Mouse (Mus musculus) cerebellum, postnatal 25 days (tissue): Measurements from ENCODE around the gene Rasal3.

Experiments
- DNase-seq, 2 experiments: peaks; one replicate each; pipeline ENCODE4 v3.0.0; 2021; ENCODE audit warnings: mixed read lengths in 2 of 2

The Rasal3 gene

DNA sequence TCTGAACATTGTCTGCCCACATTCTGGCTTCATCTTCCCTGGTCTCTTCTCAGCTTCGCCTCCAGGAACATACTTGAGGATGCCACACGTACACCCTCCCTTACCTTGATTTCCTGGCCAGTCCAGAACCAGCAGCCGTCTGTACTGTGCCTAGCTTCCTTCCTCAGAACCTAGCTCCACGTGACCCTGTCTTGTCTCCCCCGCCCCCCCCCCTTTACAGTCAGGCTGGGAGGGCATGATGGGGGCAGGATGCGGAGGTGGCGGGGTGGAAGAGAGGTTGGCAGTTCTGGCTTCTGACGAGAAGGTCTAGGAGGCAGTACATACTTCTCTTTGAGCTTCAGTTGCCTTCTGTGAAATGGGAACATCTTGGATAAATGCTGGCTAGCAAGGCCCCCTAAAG is at the start of gene Rasal3:
Gene Rasal3, minus strand, starts transcription at position 167 of the 400 bp plus-strand sequence.
- no peak for DNase-seq

DNA sequence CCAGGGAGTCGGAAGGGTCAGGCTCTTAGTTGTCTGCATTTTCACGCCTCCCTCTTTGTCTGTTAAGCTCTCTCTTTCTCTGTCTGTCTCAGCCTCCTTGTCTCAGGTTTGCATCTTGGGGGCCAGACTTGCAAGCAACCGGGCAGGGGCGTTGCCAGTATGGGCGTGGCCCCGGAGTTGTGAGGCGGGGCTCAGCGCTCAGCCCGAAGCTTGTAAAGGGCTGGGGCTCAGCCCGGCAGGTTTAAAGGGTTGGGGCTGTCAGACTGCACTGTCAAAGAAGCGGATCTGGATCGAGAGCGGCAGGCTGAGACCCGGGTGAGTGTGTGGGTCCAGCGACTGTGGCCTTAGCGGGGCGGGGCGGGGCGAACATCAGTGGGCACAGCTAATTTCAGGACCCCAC is 49.1 kb upstream of the Rasal3 start, which contains the start of gene Cyp4f39:
Gene Cyp4f39, plus strand, starts transcription at position 242 of the 400 bp plus-strand sequence.
- peak in 1 of 2 experiments; percentile 11 for DNase-seq

DNA sequence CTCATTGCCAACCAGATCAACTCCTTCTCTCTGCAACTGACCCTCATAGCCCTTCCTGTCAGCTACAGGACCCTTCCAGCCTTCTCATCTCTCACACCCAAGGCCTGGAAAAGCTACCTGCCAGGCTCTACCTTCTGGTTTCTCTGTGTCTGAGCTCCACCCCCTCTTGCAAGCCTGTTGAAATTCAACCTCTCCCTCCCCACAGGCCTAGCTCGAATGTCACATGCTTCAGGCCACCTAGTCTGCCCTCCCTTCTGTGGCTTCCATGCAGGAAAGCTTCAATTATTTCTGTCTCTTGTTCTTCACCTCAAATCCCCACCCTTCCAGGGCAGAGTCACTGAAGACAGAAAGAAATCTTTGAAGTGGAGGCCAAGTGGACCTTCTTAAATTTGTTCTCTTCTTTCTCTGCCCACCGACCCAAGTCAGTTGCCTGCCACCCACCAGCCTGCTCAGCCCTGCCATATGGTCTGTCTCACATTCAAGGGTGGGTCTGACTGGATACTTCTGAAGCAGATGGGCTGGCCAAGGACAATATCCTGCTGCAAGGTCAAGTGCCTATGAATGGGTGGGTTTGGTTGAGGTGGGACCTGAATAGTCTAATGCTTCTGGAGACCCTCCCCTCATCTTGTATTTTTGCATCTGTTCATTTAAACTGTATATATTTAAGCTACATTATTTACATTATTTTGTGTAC is 47.6 kb upstream of the Rasal3 start:
- no peak for DNase-seq

DNA sequence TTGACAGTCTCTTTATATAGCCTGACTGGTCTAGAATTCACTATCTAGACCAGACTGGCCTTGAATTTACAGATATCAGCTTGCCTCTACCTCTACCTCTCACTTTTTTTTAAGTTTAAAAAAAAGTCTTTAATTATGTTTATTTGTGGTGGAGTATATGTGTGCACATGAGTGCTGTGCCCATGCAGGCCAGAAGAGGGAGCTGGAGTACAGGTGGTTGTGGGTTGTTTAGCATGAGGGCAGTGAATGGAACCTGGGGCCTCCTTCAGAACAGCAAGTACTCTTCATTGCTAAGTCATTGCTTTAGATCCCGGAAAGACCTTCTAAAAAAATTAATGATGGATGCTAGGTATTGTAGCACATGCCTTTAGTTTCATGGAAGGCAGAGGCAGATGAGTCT is 45.7 kb upstream of the Rasal3 start:
- no peak for DNase-seq

DNA sequence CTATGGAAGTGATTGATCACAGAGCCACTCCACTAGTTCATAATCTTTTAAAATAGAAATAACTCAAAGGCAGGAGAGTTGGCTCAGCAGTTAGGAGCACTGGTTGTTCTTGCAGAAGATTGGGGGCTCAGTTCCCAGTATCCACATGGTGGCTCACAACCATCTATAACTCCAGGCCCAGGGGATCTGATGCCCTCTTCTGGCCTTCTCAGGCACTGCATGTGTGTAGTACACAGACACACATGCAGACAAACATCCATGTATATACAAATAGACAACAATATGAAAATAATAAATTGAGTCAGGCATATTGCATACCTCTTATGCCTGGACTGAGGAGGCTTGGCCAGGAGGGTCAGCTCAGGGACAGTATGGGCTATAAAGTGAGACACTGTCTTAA is 43.8 kb upstream of the Rasal3 start:
- DNase-seq = no peak

DNA sequence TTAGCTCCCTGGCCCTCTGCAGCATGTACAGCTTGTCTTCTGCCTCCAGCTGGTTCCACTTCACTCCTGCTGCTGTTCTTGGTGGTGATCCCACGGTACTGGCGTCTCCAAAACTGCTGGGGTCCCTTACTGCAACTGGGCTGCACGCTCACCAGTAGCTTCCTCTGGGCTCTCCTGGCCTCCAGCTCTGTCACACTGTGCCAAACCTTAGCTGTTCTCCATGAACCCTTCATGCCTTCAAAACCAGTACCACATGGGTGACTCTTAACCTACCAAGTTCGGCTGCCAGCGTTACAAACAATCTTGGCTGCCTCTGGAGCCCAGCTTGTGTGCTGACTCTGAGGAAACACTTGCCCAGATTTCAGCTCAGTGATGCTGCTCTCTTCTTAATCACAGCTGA is 41.6 kb upstream of the Rasal3 start:
- no peak for DNase-seq

DNA sequence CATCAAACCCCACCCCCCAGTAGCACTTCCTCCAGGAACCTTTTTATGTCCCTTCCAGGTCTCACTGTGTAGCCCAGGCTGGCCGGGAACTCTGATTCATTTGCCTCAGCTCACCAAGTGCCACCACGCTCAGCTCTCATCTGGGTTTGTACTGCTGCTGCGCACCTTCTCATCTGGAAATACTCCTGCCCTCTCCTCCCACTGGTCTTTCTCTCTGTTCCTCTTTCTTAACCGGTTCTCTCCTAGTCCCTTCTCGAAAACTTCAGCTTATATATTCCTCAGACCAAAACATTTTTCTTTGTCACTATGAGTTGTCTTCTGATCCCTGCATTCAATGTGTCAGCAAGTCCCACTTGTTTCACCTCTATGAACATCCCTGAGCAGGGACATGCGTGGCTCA is 39.9 kb upstream of the Rasal3 start:
- no peak for DNase-seq

DNA sequence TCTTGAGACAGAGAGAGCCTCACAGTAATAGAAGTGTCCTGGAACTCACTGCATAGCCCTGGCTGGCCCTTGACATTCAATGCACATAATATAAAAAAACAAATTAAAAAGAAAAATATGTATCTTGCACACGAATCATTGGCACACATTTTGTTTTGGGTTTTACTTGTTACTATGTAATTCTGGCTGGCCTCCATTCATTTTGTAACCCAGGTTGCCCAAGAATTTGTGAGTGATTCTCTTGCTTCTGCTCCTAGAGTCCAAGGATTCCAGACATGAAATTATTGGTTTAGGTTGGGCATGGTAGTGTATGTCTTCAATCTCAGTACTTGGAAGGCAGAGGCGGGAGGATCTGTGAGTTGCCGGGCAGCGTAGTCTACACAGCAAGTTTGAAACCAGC is 33.7 kb upstream of the Rasal3 start:
- DNase-seq = no peak

DNA sequence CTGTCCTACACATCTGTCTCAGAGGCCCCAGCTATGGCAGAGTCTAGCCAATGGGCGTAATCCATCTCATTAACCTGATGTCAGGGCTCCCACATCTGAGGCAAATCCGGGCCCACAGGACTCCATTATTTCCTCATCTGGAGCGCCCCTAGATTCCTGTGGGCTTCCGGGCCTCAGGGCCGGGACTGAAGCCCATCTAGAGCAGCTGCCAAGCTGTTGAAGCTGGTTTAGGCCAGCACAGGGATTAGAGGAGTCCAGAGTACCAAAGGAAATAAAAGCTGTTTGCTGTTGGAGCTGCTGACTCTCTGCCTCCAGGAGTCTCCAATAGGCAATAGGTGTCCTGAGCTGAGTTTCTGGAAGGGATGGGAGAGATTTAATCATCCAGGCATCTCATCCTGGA is 31.8 kb upstream of the Rasal3 start:
- DNase-seq = no peak

DNA sequence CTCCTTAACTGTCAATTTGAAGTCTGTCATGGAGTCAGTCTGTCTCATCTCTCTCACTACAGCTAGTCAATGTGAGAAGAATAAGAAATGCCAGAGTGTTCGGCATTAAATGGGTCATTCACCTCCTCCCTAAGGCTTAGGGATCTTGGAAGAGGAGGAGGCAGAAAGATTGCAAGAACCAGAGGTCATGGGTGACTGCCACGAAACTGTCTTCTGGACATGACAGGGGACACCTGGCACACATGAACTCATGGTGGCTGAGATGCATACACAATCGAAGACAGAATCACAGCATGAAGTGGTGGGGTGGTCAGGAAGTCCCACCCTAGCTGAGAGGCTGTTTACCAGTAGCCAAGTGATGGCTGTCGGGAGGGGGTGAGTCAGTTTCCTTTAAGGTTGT is 30.9 kb upstream of the Rasal3 start:
- DNase-seq = no peak

DNA sequence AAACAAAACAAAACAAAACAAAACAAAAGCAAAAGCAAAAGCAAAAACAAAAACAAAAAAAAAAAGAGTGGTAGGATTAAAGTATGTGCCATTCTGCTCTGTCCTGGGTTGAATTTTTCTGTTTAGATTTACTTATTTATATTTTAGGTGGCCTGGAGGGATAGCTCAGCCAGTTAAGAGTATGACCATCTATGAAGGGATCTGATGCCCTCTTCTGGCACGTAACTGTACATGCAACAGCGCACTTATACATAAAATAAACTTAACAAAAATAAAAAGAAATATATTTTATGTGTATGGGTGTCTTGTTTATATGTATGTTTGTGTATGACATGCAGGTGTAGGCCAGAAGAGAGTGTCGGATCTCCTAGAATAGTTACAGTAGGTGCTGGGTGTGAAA is 28.6 kb upstream of the Rasal3 start:
- peak in 1 of 2 experiments; percentile 11 for DNase-seq

DNA sequence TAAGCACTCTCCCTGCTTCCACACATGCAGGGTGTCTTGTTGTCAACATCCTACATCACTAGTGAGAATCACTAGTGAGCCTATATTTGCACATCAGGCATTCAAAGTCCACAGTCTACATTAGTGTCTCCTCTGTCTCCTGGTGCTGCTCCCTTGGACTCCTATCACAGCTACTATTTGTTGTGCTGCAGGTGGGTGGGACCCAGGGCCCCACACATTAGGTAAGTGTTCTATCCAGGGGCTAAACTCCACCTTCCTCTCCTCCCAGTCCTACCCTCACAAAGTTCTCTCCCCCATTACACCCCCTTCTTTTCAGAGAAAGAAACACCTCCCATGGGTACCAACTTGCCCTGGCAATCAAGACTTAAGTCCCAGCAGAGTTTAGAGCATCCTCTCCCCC is 23.2 kb upstream of the Rasal3 start:
- DNase-seq = no peak

DNA sequence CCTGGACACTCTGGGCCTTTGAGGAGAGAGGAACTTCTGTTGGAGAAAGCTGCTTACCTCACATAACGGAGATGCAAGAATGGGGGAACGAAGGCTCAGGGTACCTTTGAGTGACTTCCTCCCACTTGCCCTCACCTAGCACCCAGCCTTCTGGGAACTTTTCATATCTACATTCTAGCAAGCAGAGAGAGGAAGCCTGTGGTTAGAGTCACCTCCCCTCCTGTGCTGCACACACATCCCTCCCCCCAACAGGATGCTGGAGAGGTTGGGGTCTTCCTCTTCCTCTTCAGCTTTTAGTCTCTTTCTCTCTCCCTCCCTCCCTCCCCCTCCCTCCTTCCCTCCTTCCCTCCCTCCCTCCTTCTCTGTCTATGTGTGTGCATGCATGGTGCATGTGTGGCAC is 20.7 kb upstream of the Rasal3 start, which contains the start of gene Pglyrp2:
Gene Pglyrp2, minus strand, starts transcription at position 134 of the 400 bp plus-strand sequence.
- no peak for DNase-seq

DNA sequence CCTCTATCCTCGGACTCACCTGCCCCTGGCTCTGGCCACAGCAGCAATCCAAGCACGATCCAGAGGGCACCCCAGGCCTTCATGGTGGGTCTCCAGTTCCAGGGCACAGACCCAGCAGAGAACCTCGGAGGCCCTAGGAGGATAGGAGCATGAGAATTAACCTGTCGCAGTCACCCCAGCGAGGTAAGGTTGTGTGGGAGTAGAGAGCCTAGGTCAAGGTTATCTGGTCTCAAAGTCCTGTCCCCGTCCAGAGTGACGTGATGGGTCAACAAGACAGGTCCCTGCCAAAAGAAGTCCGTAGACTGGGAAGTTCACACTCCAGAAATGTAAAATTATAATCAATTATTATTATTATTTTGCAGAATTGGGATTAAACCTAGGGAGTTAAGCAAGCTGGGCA is 17.4 kb upstream of the Rasal3 start:
- DNase-seq = no peak

DNA sequence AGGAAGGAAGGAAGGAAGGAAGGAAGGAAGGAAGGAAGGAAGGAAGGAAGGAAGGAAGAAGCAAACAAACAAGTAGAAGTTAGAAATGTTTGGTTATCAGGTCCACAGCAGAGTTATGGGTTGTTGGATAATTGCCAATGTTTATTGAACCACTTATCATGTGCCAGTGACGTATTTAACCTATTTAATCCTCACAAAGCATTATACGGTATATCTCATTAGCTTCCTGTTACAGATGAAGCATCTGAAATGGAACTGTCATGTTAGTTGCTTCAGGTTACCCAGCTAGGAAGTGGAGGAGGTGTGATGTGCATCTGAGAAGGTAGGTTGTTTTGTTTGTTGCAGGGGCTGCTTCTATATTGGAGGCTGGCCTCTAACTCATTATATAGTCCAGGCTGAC is 16.6 kb upstream of the Rasal3 start:
- no peak for DNase-seq

DNA sequence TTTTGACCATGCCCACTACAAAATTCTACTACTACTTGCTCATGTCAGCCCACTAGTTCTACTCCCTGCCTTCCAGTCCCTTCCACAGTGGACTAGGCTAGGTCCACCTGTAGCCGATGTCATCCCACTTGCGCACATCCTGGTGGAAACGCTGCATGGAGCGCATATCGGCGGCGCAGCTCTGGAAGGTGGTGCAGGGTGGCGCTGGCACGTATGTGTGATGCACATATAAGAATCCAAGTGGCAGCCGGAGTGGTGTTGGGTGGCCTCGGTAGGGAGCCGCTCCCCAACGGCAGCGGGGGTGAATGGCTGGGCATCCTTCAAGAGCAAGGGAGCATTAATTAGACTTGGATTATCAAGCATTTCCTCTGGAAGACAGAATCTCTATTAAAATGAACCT is 13.4 kb upstream of the Rasal3 start:
- no peak for DNase-seq

DNA sequence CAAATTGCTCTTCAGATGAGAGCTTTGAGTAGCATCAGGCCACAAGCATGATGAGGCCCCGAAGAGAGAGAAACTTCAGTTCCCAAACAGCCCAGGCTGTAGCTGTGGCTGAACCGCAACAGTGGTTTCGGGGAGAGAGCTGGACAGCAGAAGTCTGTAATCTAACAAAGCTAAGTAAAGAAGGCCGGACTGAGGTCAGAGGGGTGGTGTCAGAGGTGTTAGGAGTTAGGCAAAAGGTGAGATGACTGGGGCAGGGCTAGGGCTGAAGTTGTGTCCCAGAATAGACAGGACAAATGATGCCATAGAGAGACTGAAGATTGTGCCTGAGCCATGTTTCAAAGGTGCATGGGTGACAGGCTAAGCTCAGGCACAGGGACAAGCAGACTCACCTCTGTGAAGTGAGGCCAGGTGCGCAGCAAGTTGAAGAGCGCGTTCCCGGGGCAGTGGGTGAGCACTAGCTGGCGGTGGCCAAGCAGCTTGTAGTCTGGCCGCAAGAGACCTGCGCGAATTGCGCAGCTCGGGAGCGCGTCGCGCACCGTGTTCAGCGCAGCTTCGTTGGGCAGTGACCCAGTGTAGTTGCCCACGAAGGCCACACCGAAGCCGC is 12.1 kb upstream of the Rasal3 start:
- no peak for DNase-seq

DNA sequence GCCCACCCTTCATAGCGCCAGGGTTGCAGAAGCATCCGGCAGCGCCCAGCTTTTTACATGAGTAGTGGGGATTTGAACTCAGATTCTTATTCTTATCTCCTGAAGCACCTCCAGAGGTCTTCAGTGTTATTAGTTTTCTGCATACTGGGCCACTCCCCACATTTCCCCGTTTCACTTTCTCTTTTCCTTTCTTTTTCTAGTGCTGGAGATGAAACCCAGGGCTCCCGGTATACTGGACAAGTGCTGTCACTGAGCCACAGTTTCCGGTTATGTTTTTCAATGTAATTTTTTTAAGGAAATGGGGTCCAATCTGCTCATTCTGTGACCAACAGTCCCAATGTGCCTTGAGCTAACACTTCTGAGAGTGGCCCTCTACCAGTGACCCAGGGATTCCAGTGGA is 8.5 kb upstream of the Rasal3 start:
- DNase-seq = no peak

DNA sequence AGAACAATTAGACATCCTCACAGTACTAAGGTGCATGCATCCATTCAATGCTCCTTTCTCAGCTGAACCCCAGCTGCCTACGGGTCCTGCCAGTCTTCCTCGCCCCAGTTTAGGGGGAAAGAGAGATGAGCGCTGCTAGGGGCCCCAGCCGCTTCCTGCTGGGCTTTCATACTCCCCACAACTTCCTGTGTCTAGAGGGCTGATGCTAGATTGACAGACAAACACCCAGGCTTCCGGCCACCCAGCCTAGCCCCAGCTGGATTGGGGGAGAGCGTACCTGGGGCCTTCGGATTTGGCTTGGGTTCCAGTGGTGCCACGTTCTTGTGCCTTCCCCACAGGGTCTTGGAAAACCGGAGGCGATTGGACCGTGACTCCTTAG is 615 bp downstream of the Rasal3 start:
- no peak for DNase-seq

DNA sequence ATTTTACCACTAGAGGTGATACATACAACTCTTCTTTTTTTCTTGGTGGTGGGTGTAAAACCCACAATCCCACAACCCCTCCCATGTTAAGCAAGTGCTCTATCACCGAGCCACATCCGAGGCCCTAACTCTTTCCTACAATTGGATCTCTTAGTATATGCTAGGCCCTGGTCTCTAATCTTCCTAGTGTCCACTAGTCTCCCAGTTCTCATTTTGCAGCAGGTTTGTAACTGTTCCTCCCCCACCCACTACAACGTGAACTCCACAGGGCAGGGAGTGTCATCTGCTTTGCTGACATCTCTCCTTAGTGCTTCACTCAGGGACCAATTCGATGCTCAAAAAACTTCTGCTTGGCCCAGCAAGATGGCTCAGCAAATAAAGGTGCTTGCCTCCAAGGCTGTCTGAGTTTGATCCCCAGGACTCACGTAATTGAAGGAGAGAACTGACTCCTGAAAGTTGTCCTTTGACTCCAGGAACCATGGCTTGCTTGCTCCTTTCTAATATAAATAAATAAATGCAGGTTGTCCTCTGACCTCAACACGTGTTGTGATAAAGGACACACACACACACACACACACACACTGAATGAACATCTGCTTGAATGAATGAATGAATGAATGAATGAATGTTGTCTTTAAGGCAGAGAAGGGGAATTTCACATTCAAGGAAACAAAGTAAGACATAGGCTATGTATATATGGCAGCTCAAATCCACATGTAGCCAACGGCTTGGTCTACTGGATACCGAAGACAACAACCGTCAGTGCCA is 1.2 kb downstream of the Rasal3 start:
- DNase-seq = no peak

DNA sequence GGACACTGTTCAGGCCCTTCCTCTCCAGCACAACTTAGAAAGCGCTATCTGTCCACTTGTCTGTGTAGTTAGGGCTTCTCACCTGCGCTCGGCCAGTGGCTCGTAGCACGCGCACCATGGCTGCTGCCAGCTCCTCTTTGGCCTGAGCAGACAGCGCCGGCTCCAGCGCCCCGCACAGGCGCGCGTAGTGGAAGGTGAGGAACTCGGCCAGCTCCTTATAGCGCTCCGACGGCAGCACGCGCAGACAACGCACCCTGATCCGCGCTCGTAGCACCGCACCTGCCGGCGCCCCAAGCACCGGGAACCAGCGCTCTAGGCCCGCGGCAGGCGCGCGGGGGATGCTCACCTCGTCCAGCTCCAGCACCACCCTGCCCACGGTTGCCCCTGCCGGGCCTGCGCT is 7.1 kb downstream of the Rasal3 start:
- DNase-seq = no peak

DNA sequence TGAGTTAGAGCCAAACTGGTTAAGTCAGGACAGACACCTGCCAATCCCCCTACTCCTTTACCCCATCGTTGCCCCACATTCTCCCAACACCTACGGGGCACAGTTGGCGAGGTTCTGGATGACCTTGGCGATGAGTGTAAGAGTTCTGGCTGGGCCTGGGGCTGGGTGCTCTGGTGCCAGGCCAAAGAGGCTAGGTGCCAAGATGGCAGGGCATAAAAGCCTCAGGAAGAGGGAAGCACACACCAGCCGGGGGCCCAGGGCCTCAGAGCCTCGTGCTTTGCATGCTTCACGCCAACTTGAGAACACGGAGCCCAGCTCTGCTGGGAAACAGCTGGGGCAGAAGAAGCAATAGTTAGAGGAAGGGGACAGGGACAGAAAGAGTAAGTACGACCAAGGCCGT is 9.4 kb downstream of the Rasal3 start:
- no peak for DNase-seq

DNA sequence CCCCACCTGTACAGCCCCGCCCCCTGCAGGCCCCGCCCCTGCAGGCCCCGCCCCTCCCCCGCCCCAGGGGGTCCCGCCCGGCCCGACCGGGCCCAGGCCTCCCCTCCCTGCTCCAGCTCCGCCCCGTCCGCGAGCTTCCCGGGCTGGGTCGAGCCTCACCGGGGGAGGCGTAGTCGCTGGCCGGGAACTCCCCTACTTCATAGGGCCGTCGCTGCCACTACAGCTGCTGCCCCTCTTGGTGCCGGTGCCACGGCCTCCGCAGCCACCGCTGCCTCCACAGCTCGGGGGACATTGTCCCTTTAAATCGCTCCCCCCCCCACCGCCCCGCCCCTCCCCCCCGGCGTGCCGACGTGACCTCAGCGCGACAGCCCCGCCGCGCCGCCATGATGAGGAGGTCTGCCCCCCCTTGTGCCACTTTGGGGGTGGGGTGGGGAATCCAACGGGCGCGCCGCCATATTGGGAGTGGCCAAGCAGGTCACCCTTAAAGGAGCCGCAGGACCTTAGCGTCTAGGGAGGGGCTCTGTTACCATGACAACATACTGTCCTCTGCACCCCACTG is 14.2 kb downstream of the Rasal3 start, which contains the start of gene Wiz:
Gene Wiz, minus strand, starts transcription at position 339 of the 559 bp plus-strand sequence.
- peak; percentile 96 to 99 for DNase-seq
